Mouse (Mus musculus): ENCODE results near the gene Ces3b.
"Not testable (repeated sequence)": the region's sequence is repeated elsewhere in the genome, so short reads cannot be mapped to it uniquely, and the experiment has no call there.

DNA sequence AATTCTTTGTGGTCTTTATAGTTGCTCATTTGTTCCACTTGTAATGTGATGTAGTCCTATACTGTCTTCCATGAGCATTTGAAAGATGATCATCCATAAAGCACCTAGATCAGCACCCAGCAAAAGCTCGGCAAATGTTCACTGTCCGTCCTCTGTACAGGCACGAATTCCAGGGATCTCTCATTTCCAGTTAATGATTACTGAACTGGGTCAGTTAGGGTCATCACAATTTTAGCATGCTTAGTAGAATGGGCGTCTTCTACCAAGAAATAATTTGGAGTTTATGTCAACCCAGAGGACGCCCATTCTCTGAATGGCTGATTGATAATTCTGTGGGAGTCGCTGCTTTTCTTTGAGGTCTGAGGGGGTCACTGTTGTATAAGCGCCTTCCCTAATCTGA lies 15.6 kb upstream of the Ces3b start:
- TF ChIP-seq CTCF (conservative IDR thresholded peaks at IDR 0.05; ENCODE audit: insufficient read depth, insufficient read length, low read depth, low read length) = 0 out of 2 replicates have a peak, but pooled peaks have one; percentile 7
- not testable (repeated sequence) for TF ChIP-seq POLR2A (IDR thresholded peaks at IDR 0.05; ENCODE audit: low read depth, low read length)
